Mouse (Mus musculus): ENCODE measurements around the gene Minpp1. TPM values are rescaled to one million over a fixed set of nuclear protein-coding genes. Genes with fewer than 3 reads are reported as not detected.
"Not testable (repeated sequence)": the region's sequence is repeated elsewhere in the genome, so short reads cannot be mapped to it uniquely, and the experiment has no call there.

Minpp1 gene
- total RNA-seq (2014; rRNA removed) (35.3 and 44.6 TPM in 2 replicates), polyA plus RNA-seq (2012; rRNA removed) (46.8 and 53.9 TPM in 2 replicates)

GRCm38 (mm10) chr19:32485681-32486105 lies at the start of gene Minpp1:
Minpp1 (plus strand) TSS chr19:32485769.
- Histone ChIP-seq H3K4me3 (ENCODE audit: insufficient read depth, low read depth, low read length) (peak within 1 kb of the TSS; percentile 82), H3K79me2 (ENCODE audit: control insufficient read depth, insufficient read depth, low read length) (peaks cover 13% of the 10 kb centered on the region), H3K27ac (replicated peaks; ENCODE audit: insufficient read depth, low read depth, low read length) (peak within 1 kb of the TSS; percentile 88), H3K9ac (ENCODE audit: low read depth, low read length) (peak within 1 kb of the TSS; percentile 99), H3K27me3 (ENCODE audit: control insufficient read depth, insufficient read depth, low read length) (no peaks in the 10 kb centered on the region), H3K4me1 (ENCODE audit: control insufficient read depth, insufficient read depth, low read length) (peaks cover 13% of the 10 kb centered on the region), H3K36me3 (ENCODE audit: control insufficient read depth, insufficient read depth, low read length) (no peaks in the 10 kb centered on the region)
- DNase-seq (ENCODE audit: extremely low read depth, low read depth, low spot score) = peak; percentile 60
- TF ChIP-seq POLR2A (IDR thresholded peaks at IDR 0.05; ENCODE audit: extremely low read depth, insufficient read depth, low read length) (peak; percentile 65; the same call in 1 of the 2 replicates), CTCF (IDR thresholded peaks at IDR 0.05; ENCODE audit: low read depth, low read length) (no peak)
- WGBS = under 1% methylated on average over 64 of the region's 64 CpGs

- H3K27ac ChIP-seq (replicated peaks; ENCODE audit: insufficient read depth, low read depth, low read length) = no peak overlapping the region
- no peaks in the 10 kb centered on the region for H3K27me3 ChIP-seq (ENCODE audit: control insufficient read depth, insufficient read depth, low read length)
- H3K9ac ChIP-seq (ENCODE audit: low read depth, low read length) = no peak overlapping the region
- no peaks in the 10 kb centered on the region for H3K79me2 ChIP-seq (ENCODE audit: control insufficient read depth, insufficient read depth, low read length)
- H3K36me3 ChIP-seq (ENCODE audit: control insufficient read depth, insufficient read depth, low read length) = no peaks in the 10 kb centered on the region
- no peak overlapping the region for H3K4me3 ChIP-seq (ENCODE audit: insufficient read depth, low read depth, low read length)
- DNase-seq (ENCODE audit: extremely low read depth, low read depth, low spot score) = no peak
- no peaks in the 10 kb centered on the region for H3K4me1 ChIP-seq (ENCODE audit: control insufficient read depth, insufficient read depth, low read length)
- no peak for TF ChIP-seq POLR2A (IDR thresholded peaks at IDR 0.05; ENCODE audit: extremely low read depth, insufficient read depth, low read length)
- no peak for TF ChIP-seq CTCF (IDR thresholded peaks at IDR 0.05; ENCODE audit: low read depth, low read length)
- 94% methylated on average over 2 of the region's 2 CpGs for WGBS
Observed at GRCm38 (mm10) chr19:32439356-32439755, 46.2 kb upstream of the Minpp1 start.

GRCm38 (mm10) chr19:32441568-32441967 lies 44.0 kb upstream of the Minpp1 start:
- Histone ChIP-seq H3K4me3 (ENCODE audit: insufficient read depth, low read depth, low read length) (no peak overlapping the region), H3K36me3 (ENCODE audit: control insufficient read depth, insufficient read depth, low read length) (no peaks in the 10 kb centered on the region), H3K27ac (replicated peaks; ENCODE audit: insufficient read depth, low read depth, low read length) (no peak overlapping the region), H3K4me1 (ENCODE audit: control insufficient read depth, insufficient read depth, low read length) (no peaks in the 10 kb centered on the region), H3K9ac (ENCODE audit: low read depth, low read length) (no peak overlapping the region), H3K27me3 (ENCODE audit: control insufficient read depth, insufficient read depth, low read length) (no peaks in the 10 kb centered on the region), H3K79me2 (ENCODE audit: control insufficient read depth, insufficient read depth, low read length) (no peaks in the 10 kb centered on the region)
- TF ChIP-seq POLR2A (IDR thresholded peaks at IDR 0.05; ENCODE audit: extremely low read depth, insufficient read depth, low read length) (no peak), CTCF (IDR thresholded peaks at IDR 0.05; ENCODE audit: low read depth, low read length) (peak; percentile 33; the same call in 1 of the 2 replicates)
- 97% methylated on average over 11 of the region's 11 CpGs for WGBS
- DNase-seq (ENCODE audit: extremely low read depth, low read depth, low spot score) = peak; percentile 37

GRCm38 (mm10) chr19:32448931-32449330 lies 36.6 kb upstream of the Minpp1 start:
- 96% methylated on average over 10 of the region's 10 CpGs for WGBS
- no peaks in the 10 kb centered on the region for H3K36me3 ChIP-seq (ENCODE audit: control insufficient read depth, insufficient read depth, low read length)
- no peak for DNase-seq (ENCODE audit: extremely low read depth, low read depth, low spot score)
- no peaks in the 10 kb centered on the region for H3K79me2 ChIP-seq (ENCODE audit: control insufficient read depth, insufficient read depth, low read length)
- H3K27ac ChIP-seq (replicated peaks; ENCODE audit: insufficient read depth, low read depth, low read length) = no peak overlapping the region
- no peak overlapping the region for H3K4me3 ChIP-seq (ENCODE audit: insufficient read depth, low read depth, low read length)
- TF ChIP-seq CTCF (IDR thresholded peaks at IDR 0.05; ENCODE audit: low read depth, low read length) = no peak
- H3K9ac ChIP-seq (ENCODE audit: low read depth, low read length) = no peak overlapping the region
- no peaks in the 10 kb centered on the region for H3K4me1 ChIP-seq (ENCODE audit: control insufficient read depth, insufficient read depth, low read length)
- no peaks in the 10 kb centered on the region for H3K27me3 ChIP-seq (ENCODE audit: control insufficient read depth, insufficient read depth, low read length)

- Histone ChIP-seq H3K27me3 (ENCODE audit: control insufficient read depth, insufficient read depth, low read length) (no peaks in the 10 kb centered on the region), H3K79me2 (ENCODE audit: control insufficient read depth, insufficient read depth, low read length) (no peaks in the 10 kb centered on the region), H3K4me1 (ENCODE audit: control insufficient read depth, insufficient read depth, low read length) (no peaks in the 10 kb centered on the region), H3K9ac (ENCODE audit: low read depth, low read length) (no peak overlapping the region), H3K4me3 (ENCODE audit: insufficient read depth, low read depth, low read length) (no peak overlapping the region), H3K27ac (replicated peaks; ENCODE audit: insufficient read depth, low read depth, low read length) (no peak overlapping the region), H3K36me3 (ENCODE audit: control insufficient read depth, insufficient read depth, low read length) (no peaks in the 10 kb centered on the region)
- WGBS = 82% methylated on average over 4 of the region's 4 CpGs
- DNase-seq (ENCODE audit: extremely low read depth, low read depth, low spot score) = no peak
- TF ChIP-seq POLR2A (IDR thresholded peaks at IDR 0.05; ENCODE audit: extremely low read depth, insufficient read depth, low read length) = no peak
- TF ChIP-seq CTCF (IDR thresholded peaks at IDR 0.05; ENCODE audit: low read depth, low read length) = no peak
Observed at GRCm38 (mm10) chr19:32452231-32452630, 33.3 kb upstream of the Minpp1 start.

- TF ChIP-seq CTCF (IDR thresholded peaks at IDR 0.05; ENCODE audit: low read depth, low read length) = no peak
- Histone ChIP-seq H3K27me3 (ENCODE audit: control insufficient read depth, insufficient read depth, low read length) (no peaks in the 10 kb centered on the region), H3K9ac (ENCODE audit: low read depth, low read length) (no peak overlapping the region), H3K79me2 (ENCODE audit: control insufficient read depth, insufficient read depth, low read length) (no peaks in the 10 kb centered on the region), H3K36me3 (ENCODE audit: control insufficient read depth, insufficient read depth, low read length) (no peaks in the 10 kb centered on the region), H3K4me3 (ENCODE audit: insufficient read depth, low read depth, low read length) (no peak overlapping the region), H3K4me1 (ENCODE audit: control insufficient read depth, insufficient read depth, low read length) (no peaks in the 10 kb centered on the region), H3K27ac (replicated peaks; ENCODE audit: insufficient read depth, low read depth, low read length) (no peak overlapping the region)
- DNase-seq (ENCODE audit: extremely low read depth, low read depth, low spot score) = no peak
- 86% methylated on average over 2 of the region's 2 CpGs for WGBS
Observed at GRCm38 (mm10) chr19:32456744-32457143, 28.8 kb upstream of the Minpp1 start.

GRCm38 (mm10) chr19:32457631-32458030 lies 27.9 kb upstream of the Minpp1 start:
- not testable (repeated sequence) for DNase-seq (ENCODE audit: extremely low read depth, low read depth, low spot score); H3K79me2 ChIP-seq (ENCODE audit: control insufficient read depth, insufficient read depth, low read length); H3K4me3 ChIP-seq (ENCODE audit: insufficient read depth, low read depth, low read length); H3K9ac ChIP-seq (ENCODE audit: low read depth, low read length); H3K36me3 ChIP-seq (ENCODE audit: control insufficient read depth, insufficient read depth, low read length); H3K27ac ChIP-seq (replicated peaks; ENCODE audit: insufficient read depth, low read depth, low read length); H3K4me1 ChIP-seq (ENCODE audit: control insufficient read depth, insufficient read depth, low read length); H3K27me3 ChIP-seq (ENCODE audit: control insufficient read depth, insufficient read depth, low read length)
- 92% methylated on average over 8 of the region's 8 CpGs for WGBS

Measured in liver, adult 2 months (tissue).